Mouse (Mus musculus) adrenal gland, adult (tissue): ENCODE measurements at regions not wholly inside any gene's neighbourhood (a gene's known extent, or its start where the extent isn't known, plus 50 kb on each side); places are given as distances from the start of the nearest gene placed in this dataset.

Experiments used
- DNase-seq, 2 experiments: peaks; one replicate each; pipeline ENCODE4 v3.0.0; 2022 to 2023; ENCODE audit warnings: low spot score in 1 of 2; ENCODE audit not compliant: inconsistent age in 2 of 2

GRCm38 (mm10) chr4:22047730-22048455 is 116.8 kb downstream of the Faxc start:
- DNase-seq = no peak

GRCm38 (mm10) chr4:22066785-22067433 is 135.8 kb downstream of the Faxc start:
- no peak for DNase-seq

GRCm38 (mm10) chr4:22067678-22068299 is 136.7 kb downstream of the Faxc start:
- no peak for DNase-seq

GRCm38 (mm10) chr4:22088209-22088787 is 157.2 kb downstream of the Faxc start:
- no peak for DNase-seq

GRCm38 (mm10) chr4:22089637-22090041 is 158.5 kb downstream of the Faxc start:
- no peak for DNase-seq

GRCm38 (mm10) chr4:22090536-22090935 is 159.4 kb downstream of the Faxc start:
- no peak for DNase-seq

GRCm38 (mm10) chr4:22092551-22092950 is 161.4 kb downstream of the Faxc start:
- DNase-seq = no peak

GRCm38 (mm10) chr4:22095257-22096031 is 164.3 kb downstream of the Faxc start:
- DNase-seq = no peak

GRCm38 (mm10) chr4:22098605-22099004 is 167.5 kb downstream of the Faxc start:
- no peak for DNase-seq

GRCm38 (mm10) chr4:22102478-22102877 is 171.3 kb downstream of the Faxc start:
- DNase-seq = no peak

- DNase-seq = no peak
Observed at GRCm38 (mm10) chr4:22103001-22103587, 172.0 kb downstream of the Faxc start.

- DNase-seq = no peak
Observed at GRCm38 (mm10) chr4:22106883-22107282, 175.8 kb downstream of the Faxc start.

- no peak for DNase-seq
Observed at GRCm38 (mm10) chr4:22109410-22109809, 178.3 kb downstream of the Faxc start.

GRCm38 (mm10) chr4:22110400-22110799 is 179.3 kb downstream of the Faxc start:
- DNase-seq = no peak

- DNase-seq = no peak
Observed at GRCm38 (mm10) chr4:22112209-22112608, 181.1 kb downstream of the Faxc start.

- DNase-seq = no peak
Observed at GRCm38 (mm10) chr4:22114451-22114850, 183.3 kb downstream of the Faxc start.

- DNase-seq = no peak
Observed at GRCm38 (mm10) chr4:22119877-22120276, 188.7 kb downstream of the Faxc start.

GRCm38 (mm10) chr4:22120953-22121352 is 189.8 kb downstream of the Faxc start:
- DNase-seq = peak in 1 of 2 experiments; percentile 30

GRCm38 (mm10) chr4:22121397-22121796 is 190.3 kb downstream of the Faxc start:
- no peak for DNase-seq

GRCm38 (mm10) chr4:22124836-22125235 is 193.7 kb downstream of the Faxc start:
- DNase-seq = no peak

GRCm38 (mm10) chr4:22130511-22130910 is 199.4 kb downstream of the Faxc start:
- DNase-seq = no peak
